Mouse (Mus musculus) retina, embryonic 14.5 days (tissue): Measurements from ENCODE around the gene Rab7b.

Experiments
- DNase-seq: peaks from one replicate; pipeline ENCODE4 v3.0.0-alpha.2; 2015; ENCODE audit warnings: low spot score

Rab7b gene

DNA sequence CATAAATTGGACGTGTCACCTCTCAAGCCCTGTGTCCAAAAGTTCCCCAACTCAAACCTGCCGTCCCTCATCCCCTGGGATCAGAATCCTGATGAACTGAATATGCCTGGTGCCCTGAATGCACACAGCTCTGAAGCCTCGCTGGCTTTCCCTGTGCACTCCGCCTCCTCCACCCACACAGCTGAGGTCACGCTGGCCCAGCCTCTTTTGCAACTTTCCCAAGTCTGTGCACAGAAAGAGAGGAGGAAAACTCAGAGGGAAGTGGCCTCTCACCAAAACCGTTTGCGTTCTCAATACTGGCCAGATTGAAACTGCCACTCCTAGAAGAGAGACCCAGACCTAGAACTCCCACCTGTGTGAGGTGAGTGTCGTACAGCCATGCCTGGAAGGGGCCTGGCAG is at the start of gene Rab7b:
Gene Rab7b, plus strand, starts transcription at position 221 of the 400 bp plus-strand sequence.
- DNase-seq = no peak

DNA sequence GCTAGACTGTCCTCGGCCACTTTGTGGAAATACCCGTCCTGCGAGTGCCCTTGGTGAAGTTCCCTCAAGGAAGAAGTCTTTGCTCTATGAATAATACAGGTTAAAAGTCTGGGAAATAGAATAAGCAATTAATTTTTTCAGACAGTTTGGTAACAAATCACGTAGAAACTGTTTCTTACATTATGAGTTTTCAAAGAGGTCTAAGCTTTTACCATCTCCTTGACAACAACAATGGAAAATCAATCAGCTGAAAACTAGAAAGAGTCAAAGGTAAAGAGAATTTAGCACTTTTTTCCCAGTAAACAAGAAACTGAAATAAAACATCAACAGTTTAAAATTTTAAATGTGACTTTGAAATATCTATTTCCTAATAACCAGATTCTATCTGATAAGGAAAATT is 48.4 kb upstream of the Rab7b start:
- DNase-seq = no peak

DNA sequence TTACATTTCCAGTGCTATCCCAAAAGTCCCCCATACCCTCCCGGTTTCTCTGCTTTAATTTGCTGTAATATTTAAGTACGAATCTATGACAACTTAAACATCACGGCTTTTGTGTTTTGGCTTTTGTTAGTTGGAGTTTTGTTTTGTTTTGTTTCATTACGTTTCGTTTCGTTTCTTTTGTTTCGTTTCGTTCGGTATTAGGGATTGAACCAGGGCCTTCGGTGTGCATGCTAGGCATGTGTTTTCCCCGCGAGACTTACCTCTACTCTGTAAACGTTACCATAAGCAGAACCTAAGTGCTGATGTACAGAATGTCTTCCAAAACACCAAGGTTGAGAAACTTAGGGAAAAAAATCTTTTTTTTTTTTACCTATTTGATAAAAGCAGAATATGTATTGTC is 46.9 kb upstream of the Rab7b start:
- no peak for DNase-seq

DNA sequence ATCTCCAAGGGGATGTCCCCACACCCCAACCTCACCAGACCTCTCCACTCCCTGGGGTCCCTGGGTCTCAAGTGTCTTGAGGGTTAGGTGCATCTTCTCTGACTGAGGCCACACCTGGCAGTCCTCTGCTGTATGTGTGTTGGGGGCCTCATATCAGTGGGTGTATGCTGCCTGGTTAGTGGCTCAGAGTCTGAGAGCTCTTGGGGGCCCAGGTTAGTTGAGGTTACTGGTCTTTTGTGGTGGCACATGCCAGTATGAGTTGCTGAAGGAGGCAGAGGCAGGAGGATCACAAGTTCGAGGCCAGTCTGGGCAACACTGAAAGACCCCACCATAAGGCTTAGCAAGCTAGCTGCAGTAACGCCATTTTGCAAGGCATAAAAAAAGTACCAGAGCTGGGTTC is 46.2 kb upstream of the Rab7b start:
- DNase-seq = no peak

DNA sequence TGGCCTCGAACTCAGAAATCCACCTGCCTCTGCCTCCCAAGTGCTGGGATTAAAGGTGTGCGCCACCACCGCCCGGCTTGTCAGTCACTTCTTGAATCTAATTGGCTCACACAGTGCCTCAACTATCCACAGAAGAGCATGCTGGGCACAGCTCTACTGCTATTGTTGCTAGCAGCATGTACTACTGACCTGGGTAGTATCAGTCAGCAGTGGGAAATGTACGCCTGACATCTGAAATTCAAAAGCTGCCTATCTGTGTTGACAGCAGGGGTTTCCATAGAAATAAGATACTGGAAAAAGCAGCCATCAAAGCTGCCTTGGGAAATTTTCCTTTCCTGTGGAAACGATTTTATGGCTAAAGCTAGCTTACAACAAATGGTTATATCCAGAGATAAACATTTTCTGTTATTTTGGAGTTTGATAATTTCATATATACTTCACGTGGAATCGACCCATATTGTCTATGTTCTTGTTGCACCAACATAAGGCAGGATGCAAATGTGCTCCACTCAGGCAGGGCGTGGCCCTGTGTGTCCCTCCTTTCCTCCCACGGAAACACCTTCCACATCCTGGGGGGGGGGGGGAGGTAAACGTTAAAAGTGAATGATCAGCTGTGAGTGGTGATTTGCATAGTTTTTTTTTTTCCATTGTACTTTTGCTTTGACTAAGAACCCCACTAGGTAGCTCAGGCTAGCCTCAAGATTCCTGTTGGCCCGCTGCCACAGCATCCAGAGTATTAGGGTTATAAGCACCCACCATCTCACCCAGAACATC is 35.6 kb upstream of the Rab7b start:
- no peak for DNase-seq

DNA sequence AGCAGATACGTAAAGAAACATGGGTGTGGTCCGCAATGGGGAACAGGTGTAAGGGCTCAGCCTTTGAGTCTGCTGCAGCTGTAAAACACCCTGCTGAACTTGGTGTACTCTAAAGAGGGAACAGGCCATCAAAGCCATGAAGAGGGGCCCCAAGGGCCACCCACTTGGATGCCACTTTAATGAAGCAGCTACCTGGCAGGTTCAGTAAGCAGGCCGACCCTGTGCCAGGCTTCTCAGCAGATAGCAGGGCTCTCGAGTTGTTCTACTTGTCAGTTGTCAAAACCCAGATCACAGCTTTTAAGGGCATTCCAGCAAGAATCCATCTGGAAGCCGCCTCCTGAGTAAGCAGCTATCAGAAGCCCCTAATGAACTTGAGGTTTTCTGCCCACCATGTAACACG is 32.9 kb upstream of the Rab7b start:
- DNase-seq = no peak

DNA sequence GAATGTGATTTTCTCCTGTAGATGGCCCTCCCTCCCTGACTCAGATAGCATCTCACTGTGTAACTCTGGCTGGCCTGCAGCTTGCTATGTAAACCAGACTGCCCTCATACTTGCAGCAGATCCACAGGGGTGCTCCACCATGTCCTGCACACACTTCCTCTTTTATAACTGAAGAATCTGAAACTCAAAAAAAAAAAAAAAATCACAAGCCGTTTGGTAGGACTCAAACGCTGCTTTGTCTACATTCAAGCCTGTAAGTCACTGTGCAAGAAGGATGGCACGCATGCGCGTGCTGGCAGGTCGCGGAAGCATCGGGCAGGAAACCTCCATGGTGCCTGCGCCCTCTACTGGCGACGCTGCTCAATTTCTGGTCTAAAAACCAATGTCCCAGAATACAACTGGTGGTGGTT is 30.5 kb upstream of the Rab7b start:
- DNase-seq = peak; percentile 98

DNA sequence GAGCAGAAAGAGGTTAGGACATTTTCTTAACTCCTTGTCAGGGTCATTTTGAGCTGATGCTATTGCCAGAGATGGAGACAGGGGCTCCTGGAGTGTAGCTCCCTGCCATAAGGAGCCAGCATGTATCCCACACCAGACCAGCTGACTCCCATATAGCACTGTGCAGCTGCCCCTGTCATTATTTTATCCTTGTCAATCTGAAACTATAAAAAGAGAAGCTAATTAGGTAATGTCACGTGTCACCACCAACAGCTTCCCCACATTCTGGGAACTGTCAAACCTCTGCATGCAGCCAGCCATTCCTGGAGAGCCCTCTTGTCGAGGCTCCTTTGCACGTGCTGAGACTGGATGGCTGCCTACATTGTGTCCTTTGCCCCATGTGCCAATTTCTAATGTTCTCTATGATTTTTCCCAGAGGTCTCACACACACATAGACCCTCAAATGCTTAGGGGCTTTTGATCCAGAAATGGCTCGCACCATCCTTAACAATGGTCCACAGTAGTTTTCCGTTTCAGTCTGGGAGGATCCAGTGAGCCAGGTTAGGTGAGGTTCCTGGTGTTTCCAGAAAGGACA is 28.9 kb upstream of the Rab7b start:
- no peak for DNase-seq

DNA sequence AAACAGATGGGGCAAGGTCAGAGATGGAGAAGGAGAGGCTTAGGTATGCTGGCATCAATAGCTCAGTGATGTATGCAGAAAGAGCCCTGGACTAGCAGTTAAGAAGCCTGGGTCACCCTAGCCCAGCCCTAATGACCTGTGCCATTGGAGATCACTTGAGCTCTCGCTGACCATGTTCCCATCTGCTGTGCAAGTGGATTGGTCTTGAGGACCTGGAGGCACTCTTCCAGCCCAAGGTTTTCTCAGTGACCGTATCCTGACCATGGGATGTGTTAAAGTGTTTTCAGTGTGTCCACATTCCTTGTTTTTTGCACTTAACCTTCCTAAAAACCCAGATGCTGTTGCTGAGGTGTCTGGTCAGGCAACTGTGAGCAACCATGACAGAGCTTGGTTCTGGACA is 28.2 kb upstream of the Rab7b start:
- no peak for DNase-seq

DNA sequence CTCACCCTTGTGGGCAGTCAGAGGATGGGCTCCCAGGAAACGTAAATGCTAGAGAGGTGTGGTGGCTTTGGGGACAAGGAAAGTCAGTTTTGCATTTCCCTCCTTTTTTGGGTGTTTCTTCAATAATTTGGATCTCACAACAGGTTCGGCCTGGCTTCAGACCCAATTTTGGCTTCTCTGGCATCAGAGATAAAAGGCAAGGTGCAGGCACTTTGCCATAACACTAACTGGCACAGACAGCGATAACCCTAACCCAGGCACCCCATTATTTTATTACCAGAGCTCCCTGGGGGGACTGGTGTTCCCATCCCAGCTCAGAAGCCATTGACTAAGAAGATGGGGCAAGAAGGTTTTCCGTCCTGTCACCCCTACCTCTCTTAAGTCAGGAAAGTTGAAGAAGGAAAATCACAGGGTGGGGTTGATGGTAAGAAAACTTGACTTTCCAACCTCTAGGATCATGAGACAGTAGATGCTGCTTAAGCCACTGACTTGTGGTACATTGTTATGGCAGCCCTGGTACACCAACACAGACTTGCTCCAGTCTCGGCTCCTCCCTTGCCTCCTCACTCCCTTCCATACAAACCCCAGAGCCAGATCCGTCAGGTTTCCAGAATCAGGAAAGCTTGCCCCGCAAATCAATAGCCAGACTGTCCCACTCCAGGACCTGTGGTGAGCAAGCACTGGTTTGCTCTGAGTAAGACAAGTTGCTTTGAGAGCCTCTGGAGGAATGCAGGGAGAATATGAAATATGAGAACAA is 27.6 kb upstream of the Rab7b start:
- DNase-seq = no peak

DNA sequence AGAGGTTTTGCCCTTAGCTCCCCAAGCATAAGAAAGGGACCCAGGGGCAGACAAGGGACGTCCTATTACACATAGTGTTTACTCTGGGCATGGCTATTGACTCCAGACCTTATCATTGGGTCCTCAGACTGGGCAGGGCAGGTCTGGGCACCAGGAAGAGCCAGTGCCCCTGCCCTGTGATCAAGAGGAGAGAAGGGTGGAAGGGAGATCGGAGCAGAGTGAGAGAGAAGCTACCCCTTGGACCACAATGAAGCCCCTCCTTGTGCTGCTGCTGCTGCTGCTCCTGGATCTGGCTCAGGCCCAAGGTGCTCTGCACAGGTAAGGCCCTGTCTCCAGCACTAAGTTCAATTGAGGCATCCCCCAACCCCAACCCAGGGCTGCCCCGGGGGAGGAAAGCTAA is 26.7 kb upstream of the Rab7b start:
- DNase-seq = no peak

DNA sequence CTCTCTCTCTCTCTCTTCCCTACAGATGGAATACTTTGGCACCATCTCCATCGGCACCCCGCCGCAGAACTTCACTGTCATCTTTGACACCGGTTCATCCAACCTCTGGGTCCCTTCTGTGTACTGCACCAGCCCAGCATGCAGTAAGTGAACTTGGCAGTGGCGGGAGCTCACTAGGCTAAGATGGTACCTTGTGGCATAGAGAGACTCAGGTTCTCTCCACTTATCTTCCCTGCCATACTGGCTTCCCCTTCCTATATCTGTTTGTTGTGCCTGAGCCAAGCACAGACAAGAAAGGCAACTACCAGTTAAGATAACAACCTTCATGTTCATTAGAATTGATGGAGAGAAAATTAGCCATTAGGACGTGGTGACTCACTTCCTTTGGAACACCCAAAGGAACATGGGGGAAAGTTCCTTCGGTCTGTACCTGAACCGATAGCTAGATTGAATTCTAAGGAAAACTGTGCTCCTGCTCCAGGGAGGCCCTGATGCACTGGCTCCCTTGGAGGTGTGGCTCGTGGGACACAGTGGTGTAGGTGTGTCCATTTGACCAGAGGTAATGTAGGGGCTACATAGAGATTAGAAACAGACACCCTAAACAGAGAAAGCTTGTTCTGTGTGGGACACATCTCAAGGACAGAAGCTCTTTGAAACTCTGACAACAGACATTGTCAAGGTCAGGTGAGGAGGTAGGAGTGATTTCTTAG is 25.1 kb upstream of the Rab7b start:
- DNase-seq = no peak

DNA sequence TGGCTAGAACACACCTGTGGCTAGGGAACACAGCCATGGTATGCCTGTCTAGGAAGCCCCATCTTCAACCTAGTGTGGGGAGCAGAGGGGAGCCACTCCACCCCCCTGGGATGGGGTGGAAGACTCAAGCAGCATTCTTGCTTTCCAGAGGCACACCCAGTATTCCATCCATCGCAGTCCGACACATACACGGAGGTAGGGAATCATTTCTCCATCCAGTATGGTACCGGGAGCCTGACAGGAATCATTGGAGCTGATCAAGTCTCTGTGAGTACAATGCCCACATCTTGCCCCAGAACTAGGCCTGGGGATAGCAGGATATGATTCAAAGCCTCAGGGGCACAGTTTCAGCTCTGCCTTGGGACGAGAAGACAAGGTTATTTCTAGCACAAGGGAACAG is 24.4 kb upstream of the Rab7b start:
- DNase-seq = no peak

DNA sequence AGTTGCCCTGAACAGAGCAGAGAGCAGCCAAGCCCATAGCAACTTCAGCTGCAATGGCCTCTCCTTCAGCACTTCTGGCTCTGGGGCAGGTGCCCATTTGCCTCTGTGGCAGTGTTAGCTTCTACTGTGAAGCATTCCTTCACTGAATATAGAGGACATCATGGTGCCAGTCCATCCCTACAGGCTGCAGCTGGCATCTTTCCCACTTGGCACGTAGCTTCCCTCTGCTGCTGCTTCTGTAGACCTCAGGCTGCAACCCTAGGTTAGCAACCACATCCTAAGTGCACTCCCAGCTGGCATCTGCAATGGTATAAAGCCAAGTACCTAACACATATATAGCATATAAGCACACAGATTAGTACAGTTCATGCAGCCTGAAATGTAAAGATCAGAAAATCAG is 22.6 kb upstream of the Rab7b start:
- DNase-seq = no peak

DNA sequence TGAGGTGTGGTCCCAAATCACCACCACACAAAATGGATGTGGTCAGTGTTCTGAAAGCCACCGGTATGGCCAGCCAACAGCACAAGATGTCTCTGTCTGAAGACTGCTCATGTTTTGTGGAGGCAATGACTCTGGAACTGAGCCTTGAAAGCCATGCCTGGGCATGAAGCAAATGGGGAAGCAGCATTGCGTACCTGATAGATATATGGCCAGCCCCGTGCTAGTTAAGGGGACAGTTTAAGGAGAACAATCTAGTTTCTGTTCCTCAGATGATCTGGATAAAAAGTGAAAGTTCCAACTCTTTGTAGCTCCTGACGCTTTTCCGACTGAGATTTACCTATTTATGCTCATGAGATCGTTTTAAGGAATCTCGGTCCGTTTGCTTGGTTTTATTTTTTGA is 17.4 kb upstream of the Rab7b start:
- no peak for DNase-seq

DNA sequence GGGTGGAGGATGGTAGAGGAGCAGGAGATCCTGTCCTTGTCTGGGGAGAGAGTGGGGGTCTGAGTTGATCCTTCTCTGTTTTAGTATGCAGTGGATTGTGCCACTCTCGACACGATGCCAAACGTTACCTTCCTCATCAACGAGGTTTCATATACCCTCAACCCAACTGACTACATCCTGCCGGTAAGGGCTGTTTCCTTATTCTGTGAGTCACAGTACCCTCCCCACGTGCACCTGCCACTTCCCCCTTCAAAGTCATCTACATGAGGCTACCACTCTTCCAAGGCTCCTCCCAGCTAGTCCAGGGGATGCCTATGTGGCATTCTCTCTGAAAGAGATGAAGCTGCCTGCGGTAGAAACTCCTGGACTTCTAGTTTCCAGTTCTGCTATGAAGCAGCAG is 16.1 kb upstream of the Rab7b start:
- no peak for DNase-seq

DNA sequence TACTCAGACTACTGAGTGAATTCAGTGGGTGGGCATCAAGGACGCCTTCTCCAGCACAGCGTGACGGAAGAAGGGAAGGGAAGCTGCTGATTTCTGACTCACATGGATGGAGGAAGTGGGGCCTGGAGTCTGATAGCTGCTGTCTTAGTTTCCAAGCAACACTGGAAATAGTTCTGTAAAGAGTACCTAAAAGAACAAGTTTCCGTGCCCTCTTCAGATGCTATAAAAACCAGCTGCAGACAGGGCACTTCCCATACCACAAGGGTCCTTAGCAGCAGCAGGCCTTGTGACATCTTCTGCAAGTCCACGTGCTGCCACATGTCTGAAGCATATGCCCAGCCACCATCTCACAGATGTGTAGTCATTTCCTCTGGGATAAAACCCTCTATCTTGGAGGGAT is 8.9 kb upstream of the Rab7b start:
- no peak for DNase-seq

DNA sequence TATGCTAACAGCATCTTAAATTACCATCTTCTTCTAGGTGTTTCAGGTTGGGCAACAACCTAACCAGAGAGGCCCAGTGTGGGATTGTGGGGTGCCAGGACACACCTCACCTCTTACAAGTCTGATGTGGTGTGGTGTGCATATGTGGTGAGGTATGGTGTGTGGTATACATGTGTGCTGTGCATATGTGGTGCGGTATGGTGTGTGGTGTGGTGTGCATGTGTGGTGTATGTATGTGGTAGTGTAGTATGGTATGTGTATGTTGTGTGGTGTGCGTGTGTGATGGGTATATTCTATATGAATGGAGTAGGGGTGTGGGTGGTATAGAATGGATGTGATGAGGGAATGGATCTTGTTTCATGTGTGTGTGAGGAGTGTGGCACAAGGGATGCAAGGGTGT is 756 bp upstream of the Rab7b start:
- DNase-seq = no peak

DNA sequence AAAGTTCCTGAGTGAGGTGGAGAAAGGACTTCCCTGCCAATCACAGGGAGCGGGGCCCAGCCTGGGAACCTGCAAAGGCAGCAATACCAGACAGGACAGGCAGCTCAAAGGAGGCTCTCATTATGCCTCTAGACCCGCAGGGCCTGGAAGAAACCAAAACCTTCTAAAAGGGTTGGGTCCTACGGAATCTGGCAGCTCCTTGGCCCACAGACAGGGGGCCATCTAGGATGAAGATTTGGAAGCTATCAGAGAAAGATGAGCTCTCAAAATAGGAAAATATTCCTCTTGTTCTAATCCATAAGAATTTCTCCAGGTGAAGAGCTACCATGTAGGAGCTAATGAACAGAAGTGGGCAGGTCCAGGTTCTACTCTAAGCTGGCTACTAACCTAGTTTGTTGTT is 521 bp downstream of the Rab7b start:
- no peak for DNase-seq

DNA sequence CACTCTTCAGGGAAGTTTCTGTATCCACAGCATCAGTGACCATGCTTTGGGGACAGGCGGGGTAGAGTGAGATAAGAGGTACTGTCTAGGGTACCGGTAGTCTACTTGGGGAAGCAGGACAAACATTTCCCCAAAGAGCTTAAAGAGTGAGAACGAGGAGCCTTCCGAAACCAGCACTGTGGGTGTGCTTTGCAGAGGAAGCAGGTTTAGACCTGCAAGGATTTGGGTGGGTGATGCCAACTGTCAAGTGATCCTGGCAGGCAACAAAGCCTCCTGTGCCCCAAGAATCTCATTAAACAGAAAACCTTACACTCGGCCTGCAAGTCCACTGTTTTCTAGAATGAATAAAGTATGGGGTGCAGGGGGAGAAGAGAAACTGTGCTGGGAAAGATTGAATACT is 1.4 kb downstream of the Rab7b start:
- no peak for DNase-seq

DNA sequence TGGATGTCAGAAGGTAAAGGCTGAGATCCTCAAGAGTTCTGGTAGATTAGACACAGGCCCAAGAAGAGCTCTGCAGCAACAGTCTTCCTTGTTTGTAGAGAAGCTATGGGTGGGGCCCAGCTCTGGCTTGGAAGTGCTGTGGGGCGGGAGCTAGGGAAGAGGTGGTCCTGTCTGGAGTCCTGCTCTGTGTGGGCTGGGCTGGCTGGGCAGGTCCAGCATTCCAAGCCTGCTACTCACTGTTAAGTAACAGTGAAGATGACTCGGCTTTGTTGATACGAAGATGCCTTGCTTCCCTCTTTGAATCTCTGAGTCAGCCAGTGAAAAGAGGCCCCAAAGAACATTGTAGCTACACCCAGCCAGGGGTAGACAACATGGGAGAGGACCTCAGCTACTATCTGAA is 1.9 kb downstream of the Rab7b start:
- DNase-seq = no peak

DNA sequence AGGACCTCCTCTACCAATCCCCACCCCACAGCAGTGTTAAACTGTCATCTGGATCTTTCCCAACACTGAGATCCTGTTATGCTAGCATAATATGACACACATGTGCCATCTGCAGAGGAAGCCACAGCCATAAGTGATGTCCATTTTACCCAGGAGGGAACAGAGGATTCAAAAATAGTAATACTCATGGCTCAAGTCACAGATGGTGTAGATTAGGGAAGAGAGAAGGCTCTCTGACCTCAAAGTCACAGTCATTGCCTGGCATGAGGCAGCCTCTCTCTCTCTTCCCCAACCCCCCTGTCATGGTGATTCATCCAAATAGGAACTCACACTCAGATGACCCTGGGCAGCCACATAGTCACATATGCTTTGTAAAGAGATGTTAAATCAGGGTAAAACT is 2.9 kb downstream of the Rab7b start:
- no peak for DNase-seq

DNA sequence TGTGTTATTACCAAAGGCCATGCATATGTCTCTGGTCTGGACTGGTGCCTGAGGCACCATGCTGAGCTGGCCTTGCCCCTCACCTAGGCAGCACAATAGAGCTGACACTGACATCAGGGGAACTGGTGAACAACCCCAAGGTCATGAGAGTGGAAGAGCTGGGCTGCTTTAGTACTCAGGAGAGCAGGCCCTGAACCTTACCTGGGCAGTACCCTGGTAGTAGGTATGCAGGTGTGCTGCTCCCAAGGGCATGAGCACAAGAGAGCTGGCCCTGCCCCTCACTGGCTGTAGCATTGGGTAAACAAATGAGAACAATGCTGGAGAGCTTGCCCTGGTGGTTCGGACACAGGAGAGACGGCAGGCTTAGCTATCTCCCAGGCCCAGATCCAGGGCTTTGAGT is 6.8 kb downstream of the Rab7b start:
- DNase-seq = no peak
